Comparison of ENCODE assay signal across 9 mouse cellular contexts in the genomic region with DNA sequence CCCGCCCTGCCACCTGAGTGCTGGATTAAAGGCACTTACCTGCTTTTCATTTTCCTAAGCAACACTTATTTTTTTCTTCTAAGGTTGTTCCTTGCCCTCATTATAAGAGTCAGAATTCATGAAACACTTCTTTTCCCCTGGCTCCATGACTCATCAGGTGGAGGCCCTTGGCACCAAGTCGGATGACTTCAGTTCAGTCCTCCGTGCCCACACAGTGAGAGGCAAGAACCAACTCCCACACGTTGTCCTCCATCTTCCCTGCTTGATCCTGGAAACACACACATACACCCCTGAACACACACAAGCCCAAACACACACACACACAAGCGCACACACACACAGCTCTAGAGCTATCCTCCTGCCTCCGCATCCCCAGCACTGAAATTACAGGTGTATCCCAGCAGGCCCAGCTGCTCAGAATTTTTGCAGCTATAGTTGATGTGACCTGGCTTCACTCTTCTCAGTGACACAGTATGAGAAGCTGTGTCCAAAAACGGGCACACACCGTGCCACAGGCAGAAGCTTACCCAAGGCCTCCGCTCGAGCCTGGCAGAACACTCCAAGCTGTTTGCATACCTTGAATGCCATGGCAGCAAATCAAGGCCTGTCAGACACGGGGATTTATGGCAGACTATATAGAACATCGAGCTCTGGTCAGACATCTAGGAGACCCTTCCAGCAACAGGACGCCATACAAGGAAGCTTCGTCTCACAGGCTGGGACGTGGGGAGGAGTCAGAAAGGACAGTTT. TPM values are rescaled to one million over a fixed set of nuclear protein-coding genes. Genes with fewer than 3 reads are reported as not detected.
DNase-seq lines count a peak whose midpoint lies in the region; TF ChIP-seq lines count a peak whose summit lies in the region.
"Had no signal": no experiment of that assay in that cellular context is flagged by ENCODE, and none has a peak within 500 bp of the region (broad histone marks: within the 10 kb centered on the region; RNA-seq: fewer than 3 reads in every experiment).

No protein-coding gene starts in this region.

- 0 out of 2 replicates have a peak, but pooled peaks have one; percentile 17 for TF ChIP-seq POLR2A in heart, adult 2 months (IDR thresholded peaks at IDR 0.05; ENCODE audit: insufficient read depth, low read depth, low read length)

- H3K4me3 ChIP-seq in heart, adult 2 months = no peak overlapping the region
- H3K4me3 ChIP-seq: embryonic facial prominence, embryonic 12.5 days; liver, embryonic 15.5 days had no signal

- DNase-seq in heart, adult 2 months = no peak
- no peak for DNase-seq in heart, postnatal 25 days (ENCODE audit: low spot score)
- peak; percentile 59 for DNase-seq in right cerebral cortex, adult 18-20 months
- no peak for DNase-seq in right cerebral cortex, postnatal 25 days
- peak; percentile 71 for DNase-seq in cerebellum, postnatal 10 days
- no peak for DNase-seq in thymus, postnatal 4 days
- no peak for DNase-seq in thymus, postnatal 0 days (ENCODE audit: low spot score)

- WGBS in heart, adult 2 months = 65% methylated on average over 15 of the region's 15 CpGs

- H3K27ac ChIP-seq in heart, adult 2 months = peak overlapping the region; percentile 33
- H3K27ac ChIP-seq: embryonic facial prominence, embryonic 12.5 days; liver, embryonic 15.5 days had no signal

- H3K36me3 ChIP-seq in heart, adult 2 months (ENCODE audit: control insufficient read depth, insufficient read depth, low read length) = no peaks in the 10 kb centered on the region; the same call in 1 of the 2 replicates
- H3K36me3 ChIP-seq: embryonic facial prominence, embryonic 12.5 days; liver, embryonic 15.5 days had no signal

- H3K9ac ChIP-seq in heart, adult 2 months (ENCODE audit: low read depth, low read length) = no peak overlapping the region
- H3K9ac ChIP-seq: embryonic facial prominence, embryonic 12.5 days; liver, embryonic 15.5 days had no signal

- intact Hi-C loops in heart, adult 2 months (cut with DNase I) = no loop called here
- intact Hi-C loops in heart, postnatal 25 days (cut with DNase I) = no loop called here

- no peak for TF ChIP-seq CTCF in heart, adult 2 months (IDR thresholded peaks at IDR 0.05)

- H3K4me1 ChIP-seq in heart, adult 2 months (ENCODE audit: control insufficient read depth, insufficient read depth, low read length) = peaks cover under 1% of the 10 kb centered on the region

- 0 out of 2 replicates have a peak, but pooled peaks have one; percentile 57 for TF ChIP-seq EP300 in heart, adult 2 months (IDR thresholded peaks at IDR 0.05; ENCODE audit: insufficient read depth, low read depth, low read length)

- no peaks in the 10 kb centered on the region for H3K79me2 ChIP-seq in heart, adult 2 months (replicated peaks; ENCODE audit: control insufficient read depth, insufficient read depth, low read length)

- H3K27me3 ChIP-seq in heart, adult 2 months (ENCODE audit: control insufficient read depth, insufficient read depth, low read length) = no peaks in the 10 kb centered on the region
- H3K27me3 ChIP-seq: embryonic facial prominence, embryonic 12.5 days; liver, embryonic 15.5 days had no signal

RNA-seq across cellular contexts. Expression of gene Ier3, which starts 49.7 kb away (rescaled TPM):
- 10 to 100 TPM; 15.6 to 37.0 TPM for total RNA-seq in heart, adult 2 months (2021)
- 30.9 and 33.1 TPM in 2 replicates for polyA plus RNA-seq in heart, adult 2 months (2012; rRNA removed)
- 10 to 100 TPM; 21.7 to 39.7 TPM for total RNA-seq in heart, postnatal 25 days (2021)
- polyA plus RNA-seq in thymus, postnatal 0 days (2015; fragmentation: Nextera tagmentation; extraction: Ambion mirVana) = 18.1 and 19.0 TPM in 2 replicates

RNA-seq across cellular contexts. Expression of gene Flot1, which starts 51.2 kb away (rescaled TPM):
- 100 to 1,000 TPM; 133 to 148 TPM for total RNA-seq in heart, adult 2 months (2021)
- 138 and 144 TPM in 2 replicates for polyA plus RNA-seq in heart, adult 2 months (2012; rRNA removed)
- total RNA-seq in heart, postnatal 25 days (2021) = 100 to 1,000 TPM; 125 to 141 TPM
- polyA plus RNA-seq in thymus, postnatal 0 days (2015; fragmentation: Nextera tagmentation; extraction: Ambion mirVana) = 88.3 and 93.1 TPM in 2 replicates

Comparison
In these comparisons a context has a peak if more than half of its experiments do, and no peak if none do; other contexts are left out.
1. DNase-seq: peak in right cerebral cortex, adult 18-20 months (single experiment) and cerebellum, postnatal 10 days (2 of 2); none in heart, adult 2 months (0 of 2), heart, postnatal 25 days (single experiment), right cerebral cortex, postnatal 25 days (single experiment), thymus, postnatal 4 days (single experiment) and thymus, postnatal 0 days (single experiment).